Mouse (Mus musculus): ENCODE results near the gene Ccnl2. TPM values are rescaled to one million over a fixed set of nuclear protein-coding genes. Genes with fewer than 3 reads are reported as not detected.

Gene Ccnl2
- 43.3 and 65.8 TPM in 2 replicates for polyA plus RNA-seq (2012; rRNA removed)
- 51.2 and 57.2 TPM in 2 replicates for polyA plus RNA-seq (2014; fragmentation: Nextera tagmentation; extraction: Ambion mirVana)

DNA sequence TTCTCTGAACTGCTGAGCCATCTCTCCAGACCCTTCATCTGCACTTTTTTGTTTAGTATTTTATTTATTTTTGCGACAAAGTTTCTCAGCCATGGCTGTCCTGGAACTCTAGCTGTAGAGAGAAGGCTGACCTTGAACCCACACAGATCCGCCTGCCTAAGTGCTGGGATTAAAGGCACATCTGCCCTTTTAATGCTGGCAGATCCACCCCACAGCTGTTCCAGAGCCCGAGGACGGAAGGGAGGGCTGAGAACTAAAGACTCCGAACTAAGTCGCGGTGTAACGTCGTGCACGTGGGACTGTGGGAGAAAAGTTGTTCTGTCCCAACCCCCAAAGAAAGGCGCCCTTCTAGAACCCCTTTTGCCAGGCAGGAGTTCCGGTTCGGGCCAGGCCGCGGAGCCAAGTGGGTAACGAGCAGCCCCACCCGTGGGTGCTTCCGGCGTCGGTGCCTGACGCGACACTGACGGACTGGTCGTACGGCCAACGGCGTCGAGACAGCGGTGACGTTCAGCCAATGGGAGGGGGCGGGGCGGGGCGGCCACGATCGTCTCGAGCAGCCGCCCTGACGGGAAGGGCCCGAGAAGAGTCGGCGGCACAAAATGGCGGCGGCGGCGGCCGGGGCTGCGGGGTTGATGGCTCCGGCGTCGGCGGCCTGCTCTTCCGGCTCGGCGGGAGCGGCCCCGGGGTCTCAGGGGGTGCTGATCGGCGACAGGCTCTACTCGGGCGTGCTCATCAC is at the start of gene Ccnl2:
Gene Ccnl2 (plus strand): TSS at position 561 of the 736 bp plus-strand sequence.
- H3K4me3 ChIP-seq (ENCODE audit: insufficient read depth in 1 of 2, low read depth in 2 of 2, low read length in 2 of 2): peak within 1 kb of the TSS; percentile 84 to 97
- peaks cover 14 to 19% of the 10 kb centered on the region in 2 experiments for H3K4me1 ChIP-seq (replicated peaks; ENCODE audit: control insufficient read depth in 2 of 2, insufficient read depth in 2 of 2, low read length in 1 of 2)
- H3K36me3 ChIP-seq (replicated peaks; ENCODE audit: control insufficient read depth, insufficient read depth, low read depth): peaks cover 68% of the 10 kb centered on the region
- H3K27ac ChIP-seq: peak within 1 kb of the TSS; percentile 49
- no peaks in the 10 kb centered on the region for H3K27me3 ChIP-seq (ENCODE audit: control insufficient read depth, insufficient read depth, low read length)
- peak within 1 kb of the TSS; percentile 89 for H3K4me2 ChIP-seq (ENCODE audit: low read depth)
- DNase-seq (ENCODE audit: low read depth in 3 of 3, low spot score in 3 of 3) (peak; percentile 94 to 96 (median 94)), ATAC-seq (ENCODE audit: insufficient read depth) (peak; percentile 99)
- H3K9me3 ChIP-seq (ENCODE audit: control insufficient read depth, low read length): no peaks in the 10 kb centered on the region
- peak within 1 kb of the TSS; percentile 96 for H3K9ac ChIP-seq (replicated peaks)
- TF ChIP-seq CTCF (IDR thresholded peaks at IDR 0.05; ENCODE audit: low read depth): no peak
- 1% methylated on average over 57 of the region's 60 CpGs for WGBS (ENCODE audit: insufficient replicate concordance)

DNA sequence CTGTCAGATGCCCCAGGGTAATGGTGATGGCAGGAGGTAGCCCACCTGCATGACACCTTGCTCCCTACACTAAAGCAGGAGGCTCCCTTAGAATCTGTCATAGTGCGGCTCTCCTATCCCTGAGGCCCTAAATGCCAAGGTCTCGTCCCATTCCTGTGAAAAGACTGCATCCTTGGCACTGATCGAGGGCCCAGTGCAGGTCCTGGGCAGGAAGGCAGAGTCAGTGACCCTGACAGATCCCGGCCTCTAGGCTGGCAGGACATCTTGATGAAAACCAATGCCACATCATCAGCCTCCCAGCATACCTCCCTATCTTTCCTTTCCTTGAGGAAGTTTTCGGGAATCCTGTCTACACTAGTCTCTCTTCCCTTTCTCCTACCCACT is 42.8 kb upstream of the Ccnl2 start:
- 53% methylated on average over 5 of the region's 5 CpGs for WGBS (ENCODE audit: insufficient replicate concordance)
- no peak for DNase-seq (ENCODE audit: low read depth in 3 of 3, low spot score in 3 of 3)
- Histone ChIP-seq H3K4me2 (ENCODE audit: low read depth) (peak overlapping the region; percentile 86), H3K27me3 (ENCODE audit: control insufficient read depth, insufficient read depth, low read length) (peaks cover 14% of the 10 kb centered on the region), H3K9ac (replicated peaks) (peak overlapping the region; percentile 72; the same call in 1 of the 2 replicates), H3K36me3 (replicated peaks; ENCODE audit: control insufficient read depth, insufficient read depth, low read depth) (no peaks in the 10 kb centered on the region), H3K4me1 (replicated peaks; ENCODE audit: control insufficient read depth in 2 of 2, insufficient read depth in 2 of 2, low read length in 1 of 2) (0 out of 4 replicates have a peak, but pooled peaks cover 0 to 4% of the 10 kb centered on the region in 2 experiments), H3K27ac (no peak overlapping the region), H3K4me3 (ENCODE audit: insufficient read depth in 1 of 2, low read depth in 2 of 2, low read length in 2 of 2) (peak overlapping the region; percentile 55 to 56), H3K9me3 (ENCODE audit: control insufficient read depth, low read length) (no peaks in the 10 kb centered on the region)
- TF ChIP-seq CTCF (IDR thresholded peaks at IDR 0.05; ENCODE audit: low read depth) (no peak), EP300 (IDR thresholded peaks at IDR 0.05; ENCODE audit: low read depth) (no peak)
- no peak for ATAC-seq (ENCODE audit: insufficient read depth)

DNA sequence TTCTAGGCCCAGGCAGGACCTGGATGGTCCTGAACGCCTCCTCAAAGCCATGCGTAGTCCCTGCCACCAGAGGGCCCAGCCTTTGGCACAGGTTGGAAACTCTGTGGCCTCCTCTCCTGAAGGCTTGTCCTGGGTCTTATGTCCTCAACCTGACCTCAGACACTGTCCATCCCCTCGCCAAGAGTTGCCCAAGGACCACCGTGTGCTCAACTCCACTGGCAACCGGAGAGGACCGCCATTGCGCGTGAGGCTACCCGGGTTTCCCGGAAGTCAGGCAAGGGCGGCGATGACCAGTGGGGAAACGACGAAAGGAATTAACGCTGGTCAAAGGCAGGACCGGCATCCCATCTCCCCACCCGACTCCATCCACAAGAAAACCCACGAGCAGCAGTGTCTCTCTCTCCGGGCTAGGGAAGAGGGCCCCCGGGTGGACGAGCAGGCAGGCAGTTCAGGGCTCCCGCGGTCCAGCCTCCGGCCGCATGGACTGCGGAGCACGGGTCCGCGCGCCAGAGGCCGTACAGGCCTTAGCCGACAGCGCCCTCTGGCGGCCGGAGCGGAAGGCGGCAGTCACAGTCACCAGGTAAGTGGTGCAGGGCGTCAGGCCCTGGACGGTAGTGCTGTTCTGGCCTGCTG is 42.3 kb upstream of the Ccnl2 start:
- H3K36me3 ChIP-seq (replicated peaks; ENCODE audit: control insufficient read depth, insufficient read depth, low read depth): no peaks in the 10 kb centered on the region
- H3K27ac ChIP-seq: no peak overlapping the region
- ATAC-seq (ENCODE audit: insufficient read depth): peak; percentile 88
- peaks cover 17% of the 10 kb centered on the region for H3K27me3 ChIP-seq (ENCODE audit: control insufficient read depth, insufficient read depth, low read length)
- H3K9ac ChIP-seq (replicated peaks): peak overlapping the region; percentile 72
- under 1% methylated on average over 39 of the region's 39 CpGs for WGBS (ENCODE audit: insufficient replicate concordance)
- peak; percentile 66 to 70 (median 68) for DNase-seq (ENCODE audit: low read depth in 3 of 3, low spot score in 3 of 3)
- peak overlapping the region; percentile 55 to 56 for H3K4me3 ChIP-seq (ENCODE audit: insufficient read depth in 1 of 2, low read depth in 2 of 2, low read length in 2 of 2)
- H3K9me3 ChIP-seq (ENCODE audit: control insufficient read depth, low read length): no peaks in the 10 kb centered on the region
- TF ChIP-seq CTCF (IDR thresholded peaks at IDR 0.05; ENCODE audit: low read depth): peak; percentile 96
- TF ChIP-seq EP300 (IDR thresholded peaks at IDR 0.05; ENCODE audit: low read depth): no peak
- 0 out of 4 replicates have a peak, but pooled peaks cover 0 to 4% of the 10 kb centered on the region in 2 experiments for H3K4me1 ChIP-seq (replicated peaks; ENCODE audit: control insufficient read depth in 2 of 2, insufficient read depth in 2 of 2, low read length in 1 of 2)
- peak overlapping the region; percentile 86 for H3K4me2 ChIP-seq (ENCODE audit: low read depth)

DNA sequence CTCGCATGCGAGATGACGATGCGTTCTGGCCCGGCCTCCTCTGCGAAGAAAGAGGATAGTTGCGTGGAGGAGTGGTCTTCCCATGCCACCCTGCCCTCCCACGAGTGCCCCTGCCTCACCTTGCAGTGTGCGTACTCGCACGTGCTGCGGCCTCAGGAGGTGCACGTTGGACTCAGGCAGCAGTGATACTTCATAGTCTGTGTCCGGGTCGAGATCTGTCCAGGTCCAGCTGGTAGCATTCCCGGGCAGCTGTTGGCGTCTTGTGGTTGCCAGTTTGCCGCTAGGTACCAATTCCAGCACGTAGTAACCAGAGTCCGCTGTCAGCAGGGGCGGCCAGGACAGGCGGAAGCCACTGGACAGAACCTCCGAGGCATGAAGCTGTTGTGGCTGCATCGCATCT is 41.7 kb upstream of the Ccnl2 start:
- no peak for DNase-seq (ENCODE audit: low read depth in 3 of 3, low spot score in 3 of 3)
- whole genome bisulfite sequencing (ENCODE audit: insufficient replicate concordance): 47% methylated on average over 24 of the region's 24 CpGs
- TF ChIP-seq CTCF (IDR thresholded peaks at IDR 0.05; ENCODE audit: low read depth): no peak
- TF ChIP-seq EP300 (IDR thresholded peaks at IDR 0.05; ENCODE audit: low read depth): no peak
- Histone ChIP-seq H3K4me2 (ENCODE audit: low read depth) (peak overlapping the region; percentile 86), H3K4me1 (replicated peaks; ENCODE audit: control insufficient read depth in 2 of 2, insufficient read depth in 2 of 2, low read length in 1 of 2) (0 out of 4 replicates have a peak, but pooled peaks cover 0 to 4% of the 10 kb centered on the region in 2 experiments), H3K27me3 (ENCODE audit: control insufficient read depth, insufficient read depth, low read length) (peaks cover 24% of the 10 kb centered on the region), H3K9ac (replicated peaks) (no peak overlapping the region), H3K4me3 (ENCODE audit: insufficient read depth in 1 of 2, low read depth in 2 of 2, low read length in 2 of 2) (peak overlapping the region in 1 of 2 experiments; percentile 55; a peak in 2 of 4 replicates), H3K36me3 (replicated peaks; ENCODE audit: control insufficient read depth, insufficient read depth, low read depth) (no peaks in the 10 kb centered on the region), H3K9me3 (ENCODE audit: control insufficient read depth, low read length) (no peaks in the 10 kb centered on the region), H3K27ac (no peak overlapping the region)
- ATAC-seq (ENCODE audit: insufficient read depth): no peak

DNA sequence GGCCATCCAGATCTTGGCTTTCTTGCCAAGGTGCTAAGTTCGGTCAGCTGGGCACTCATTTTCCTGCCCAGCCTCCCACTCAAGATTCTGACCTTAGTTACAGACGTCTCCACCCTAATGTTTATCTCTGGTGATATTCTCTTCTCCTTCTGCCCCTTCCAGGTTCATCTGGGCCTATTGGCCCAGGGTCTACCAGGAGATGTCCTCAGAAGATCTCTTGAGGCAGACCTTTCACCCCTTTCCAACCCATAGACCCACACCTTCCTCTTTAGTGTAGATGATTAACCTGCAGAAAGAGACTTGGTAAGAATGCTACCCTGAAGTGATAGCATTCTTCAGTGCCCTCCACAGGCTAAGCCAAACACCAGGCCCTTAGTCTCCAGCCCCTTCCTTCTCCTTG is 40.6 kb upstream of the Ccnl2 start:
- no peak overlapping the region for H3K27ac ChIP-seq
- H3K9ac ChIP-seq (replicated peaks): no peak overlapping the region
- H3K9me3 ChIP-seq (ENCODE audit: control insufficient read depth, low read length): no peaks in the 10 kb centered on the region
- 63% methylated on average over 2 of the region's 2 CpGs for WGBS (ENCODE audit: insufficient replicate concordance)
- TF ChIP-seq CTCF (IDR thresholded peaks at IDR 0.05; ENCODE audit: low read depth) (no peak), EP300 (IDR thresholded peaks at IDR 0.05; ENCODE audit: low read depth) (no peak)
- no peaks in the 10 kb centered on the region for H3K36me3 ChIP-seq (replicated peaks; ENCODE audit: control insufficient read depth, insufficient read depth, low read depth)
- no peak overlapping the region for H3K4me2 ChIP-seq (ENCODE audit: low read depth)
- no peak overlapping the region for H3K4me3 ChIP-seq (ENCODE audit: insufficient read depth in 1 of 2, low read depth in 2 of 2, low read length in 2 of 2)
- 0 out of 4 replicates have a peak, but pooled peaks cover 0 to 4% of the 10 kb centered on the region in 2 experiments for H3K4me1 ChIP-seq (replicated peaks; ENCODE audit: control insufficient read depth in 2 of 2, insufficient read depth in 2 of 2, low read length in 1 of 2)
- no peak for DNase-seq (ENCODE audit: low read depth in 3 of 3, low spot score in 3 of 3)
- ATAC-seq (ENCODE audit: insufficient read depth): no peak
- peaks cover 26% of the 10 kb centered on the region for H3K27me3 ChIP-seq (ENCODE audit: control insufficient read depth, insufficient read depth, low read length)
